Mouse (Mus musculus) v-Abl transformed pro-B cells (cell line): ENCODE data around the gene Stag2.

Experiments used
- in situ Hi-C, 2 experiments: fragments of 400-800 bp; cut with MboI; formaldehyde crosslinking; loops; one replicate each; pipeline ENCODE4 v1.15.1; 2025; ENCODE audit not compliant: unreplicated experiment in 2 of 2

The Stag2 gene

GRCm38 (mm10) chrX:42148788-42149556 lies at the start of gene Stag2:
Gene Stag2 (plus strand): TSS chrX:42149317.
- in situ Hi-C loops, result loop anchor here in 1 of 2 experiments (5.0 to 10.0 kb wide), 3 partner anchors 77 to 396 kb away; no protein-coding TSS in a partner anchor

DNA sequence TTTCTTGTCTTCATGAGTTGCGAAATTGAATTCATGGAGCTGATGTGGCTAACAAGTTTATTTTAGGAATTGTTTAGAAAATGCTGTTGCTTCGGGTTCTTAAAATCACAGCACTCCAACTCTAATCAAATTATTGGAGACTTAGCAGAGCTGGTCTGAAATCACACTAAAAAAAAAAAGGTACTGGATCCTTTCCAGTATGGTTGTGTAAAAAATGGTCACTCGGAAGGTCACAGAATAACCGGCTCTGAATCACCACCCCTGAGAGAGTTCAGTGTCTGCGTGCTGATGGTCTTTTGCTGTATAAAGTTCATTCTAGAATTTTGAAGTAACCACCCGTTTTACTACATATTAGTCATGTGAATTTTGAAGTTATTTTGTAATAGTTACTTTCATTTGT lies 42.0 kb upstream of the Stag2 start:
- in situ Hi-C loops, result no loop called here

DNA sequence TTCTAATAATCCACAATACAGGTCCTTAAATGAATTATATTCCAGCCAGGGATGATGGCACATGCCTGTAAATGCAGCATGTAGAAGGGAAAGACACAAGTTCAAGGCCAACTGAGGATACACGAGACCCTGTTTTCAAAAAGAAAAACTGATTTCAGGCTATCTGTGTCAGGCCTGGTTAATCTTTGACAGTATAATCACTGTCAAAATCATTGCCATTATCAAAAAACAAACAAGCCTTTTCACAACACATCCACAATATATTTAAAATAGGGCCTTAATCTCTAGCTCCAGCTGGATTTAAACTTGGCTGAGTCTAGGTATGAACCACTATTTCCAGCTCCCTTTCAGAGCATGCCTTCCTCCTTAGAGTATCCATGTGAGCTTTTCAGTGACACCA lies 38.5 kb upstream of the Stag2 start:
- in situ Hi-C loops, result no loop called here

GRCm38 (mm10) chrX:42119442-42120048 lies 29.6 kb upstream of the Stag2 start:
- in situ Hi-C loops, result no loop called here

GRCm38 (mm10) chrX:42124963-42125697 lies 24.0 kb upstream of the Stag2 start:
- in situ Hi-C loops, result no loop called here

- in situ Hi-C loops, result loop anchor here in 1 of 2 experiments (5.0 to 10.0 kb wide), 3 partner anchors 108 to 405 kb away; no protein-coding TSS in a partner anchor
These were observed 9.2 kb upstream of the Stag2 start for GRCm38 (mm10) chrX:42139882-42140281.

DNA sequence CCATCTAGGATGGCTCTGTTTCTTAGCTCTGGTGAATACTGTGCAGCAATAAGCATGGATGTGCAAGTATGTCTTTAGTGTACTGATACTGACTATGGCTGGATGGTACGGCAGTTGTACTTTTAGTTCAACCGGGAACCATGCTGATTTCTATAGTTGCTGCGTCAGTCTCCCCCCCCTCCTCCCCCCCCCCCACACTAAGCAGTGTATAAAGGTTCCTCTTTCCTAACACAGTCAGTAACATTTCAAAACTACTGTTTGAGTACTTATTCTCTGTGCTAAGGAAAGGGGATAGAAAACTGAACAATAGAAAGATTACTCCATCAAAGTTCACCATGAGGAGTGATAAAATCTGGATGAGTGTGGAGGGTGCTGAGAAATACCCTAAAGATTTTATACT lies 6.5 kb upstream of the Stag2 start:
- in situ Hi-C loops, result loop anchor here in 1 of 2 experiments (5.0 to 10.0 kb wide), 3 partner anchors 110 to 402 kb away; no protein-coding TSS in a partner anchor

GRCm38 (mm10) chrX:42143991-42144390 lies 5.1 kb upstream of the Stag2 start:
- in situ Hi-C loops, result loop anchor here in 1 of 2 experiments (5.0 to 10.0 kb wide), 3 partner anchors 112 to 401 kb away; no protein-coding TSS in a partner anchor

DNA sequence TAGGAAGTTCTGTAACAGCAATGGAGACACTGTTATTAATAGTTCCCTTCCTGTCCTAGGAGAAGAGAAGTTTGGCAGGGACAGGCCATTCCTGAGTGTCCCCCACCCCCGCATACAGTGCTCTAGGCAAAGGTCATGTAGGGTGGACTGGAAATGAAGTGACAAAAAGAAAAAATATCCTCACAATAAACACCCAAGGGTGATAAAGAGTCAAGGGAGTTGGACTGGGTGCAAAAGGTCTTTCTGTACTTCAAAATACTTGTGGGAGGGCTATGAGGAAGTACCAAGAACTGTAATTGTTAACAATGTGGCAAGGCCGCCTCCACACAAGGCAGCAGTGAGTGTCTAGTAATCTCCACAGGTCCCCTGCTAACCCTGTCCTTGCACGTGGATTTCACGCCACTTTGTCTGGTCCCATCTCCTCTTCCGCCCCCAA lies 1.1 kb upstream of the Stag2 start:
- in situ Hi-C loops, result loop anchor here in 1 of 2 experiments (5.0 to 10.0 kb wide), 3 partner anchors 76 to 397 kb away; no protein-coding TSS in a partner anchor

GRCm38 (mm10) chrX:42149557-42150345 lies 634 bp downstream of the Stag2 start:
- in situ Hi-C loops, result loop anchor here (5.0 to 10.0 kb wide), 5 partner anchors 55 to 395 kb away; no protein-coding TSS in a partner anchor

GRCm38 (mm10) chrX:42150346-42151023 lies 1.4 kb downstream of the Stag2 start:
- in situ Hi-C loops, result loop anchor here (10.0 kb wide), 2 partner anchors 54 to 104 kb away; no protein-coding TSS in a partner anchor

DNA sequence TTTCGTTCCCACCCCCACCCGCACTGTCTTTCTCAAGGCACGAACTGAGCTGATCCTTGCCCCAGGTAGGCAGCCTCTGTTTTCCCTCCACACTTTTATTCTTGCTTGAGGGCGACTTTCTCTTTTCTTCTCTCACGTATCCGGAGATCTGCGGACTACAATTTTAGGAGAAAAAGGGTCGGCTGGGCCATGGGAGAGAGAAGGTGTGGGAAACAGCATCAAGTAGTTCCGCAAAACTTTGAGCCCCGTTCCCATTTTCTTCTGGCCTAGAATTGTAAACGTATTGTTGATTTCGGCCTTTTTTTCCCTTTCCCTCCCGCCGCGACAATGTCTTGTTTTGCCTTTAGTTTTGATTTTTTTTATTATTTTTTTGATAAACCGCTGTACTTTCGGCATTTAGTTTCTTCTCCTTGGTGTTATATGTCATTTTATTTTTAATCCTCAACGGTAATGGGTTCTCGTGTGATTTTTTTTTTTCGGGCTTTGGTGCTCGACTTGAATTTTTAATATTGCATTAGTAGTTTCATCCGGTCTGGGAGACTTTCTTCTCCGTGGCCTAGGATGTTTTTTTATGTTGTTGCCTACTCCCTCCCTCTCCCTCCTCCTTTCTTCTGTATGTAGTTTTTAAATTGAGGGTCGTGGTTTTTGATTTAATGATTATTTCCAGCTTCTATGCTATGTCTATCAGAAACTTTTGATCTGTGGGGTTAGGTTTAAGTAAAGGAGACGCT lies 2.1 kb downstream of the Stag2 start:
- in situ Hi-C loops, result loop anchor here (10.0 kb wide), 2 partner anchors 54 to 104 kb away; no protein-coding TSS in a partner anchor

GRCm38 (mm10) chrX:42151903-42152369 lies 2.8 kb downstream of the Stag2 start:
- in situ Hi-C loops, result loop anchor here (10.0 kb wide), 2 partner anchors 53 to 103 kb away; no protein-coding TSS in a partner anchor

GRCm38 (mm10) chrX:42153056-42153455 lies 3.9 kb downstream of the Stag2 start:
- in situ Hi-C loops, result loop anchor here (10.0 kb wide), 2 partner anchors 52 to 102 kb away; no protein-coding TSS in a partner anchor

- in situ Hi-C loops, result no loop called here
These were observed 16.3 kb downstream of the Stag2 start for GRCm38 (mm10) chrX:42165455-42165854.

DNA sequence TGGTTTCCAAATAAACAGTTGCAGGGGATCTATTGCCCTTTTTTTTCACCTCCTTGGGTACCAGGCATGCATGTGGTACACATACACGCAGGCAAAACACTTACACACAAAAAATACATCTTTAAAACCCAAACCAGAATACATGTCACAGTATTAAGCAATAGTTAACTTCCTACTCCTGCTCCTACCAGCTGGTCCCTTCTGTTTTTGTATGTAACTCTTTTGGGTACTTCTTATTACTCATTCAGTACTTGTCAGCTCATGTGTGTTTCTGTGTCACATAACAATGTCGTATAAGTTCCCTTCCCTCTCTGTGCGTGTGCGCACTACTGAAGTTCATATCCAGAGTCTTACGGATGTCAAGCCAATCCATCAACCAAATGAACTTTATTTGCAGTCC lies 21.7 kb downstream of the Stag2 start:
- in situ Hi-C loops, result no loop called here

- in situ Hi-C loops, result no loop called here
These were observed 38.5 kb downstream of the Stag2 start for GRCm38 (mm10) chrX:42187590-42187989.

- in situ Hi-C loops, result no loop called here
These were observed 39.8 kb downstream of the Stag2 start for GRCm38 (mm10) chrX:42188825-42189426.
